Mouse (Mus musculus) myocyte (in vitro differentiated cells): ENCODE measurements around the gene Unc13c. TPM values are rescaled to one million over a fixed set of nuclear protein-coding genes. Genes with fewer than 3 reads are reported as not detected.

Source experiments
- H3K27me3 ChIP-seq: one replicate; pipeline ENCODE4 v1.6.1; 2011; ENCODE audit not compliant: control insufficient read depth, insufficient read depth, insufficient read length
- H3K36me3 ChIP-seq: one replicate; pipeline ENCODE4 v1.6.1; 2011; ENCODE audit not compliant: control insufficient read depth, insufficient read depth
- H3K4me2 ChIP-seq: one replicate; pipeline ENCODE4 v1.6.1; 2011; ENCODE audit warnings: low read depth, control low read depth
- H3K4me3 ChIP-seq: one replicate; pipeline ENCODE4 v1.5.1; 2011; ENCODE audit warnings: mild to moderate bottlenecking, control low read depth, moderate library complexity
- H3K79me2 ChIP-seq: one replicate; pipeline ENCODE4 v1.6.1; 2011; ENCODE audit not compliant: control insufficient read depth, insufficient read depth
- H3ac ChIP-seq: one replicate; pipeline ENCODE4 v1.6.1; 2011; ENCODE audit not compliant: control insufficient read depth, insufficient read length
- CEBPB ChIP-seq: IDR thresholded peaks from 2 replicates; pipeline ENCODE4 v1.6.1; 2011; ENCODE audit warnings: mild to moderate bottlenecking, moderate library complexity; ENCODE audit not compliant: poor library complexity, insufficient read depth, severe bottlenecking
- E2F4 ChIP-seq: IDR thresholded peaks from one replicate; pipeline ENCODE4 v1.6.1; 2011; ENCODE audit warnings: mild to moderate bottlenecking, control low read depth, moderate library complexity; ENCODE audit not compliant: insufficient read depth
- MAX ChIP-seq: IDR thresholded peaks from one replicate; pipeline ENCODE4 v1.6.1; 2011; ENCODE audit warnings: low read depth, mild to moderate bottlenecking, control low read depth
- MYOD1 ChIP-seq, 3 experiments: IDR thresholded peaks; one replicate each; pipeline ENCODE4 v1.6.1; 2011; ENCODE audit warnings: control low read depth in 2 of 3, low read depth in 2 of 3, mild to moderate bottlenecking in 2 of 3, moderate library complexity in 1 of 3; ENCODE audit not compliant: insufficient read length in 2 of 3, control insufficient read depth in 1 of 3
- MYOG ChIP-seq, 3 experiments: IDR thresholded peaks; one replicate each; pipeline ENCODE4 v1.6.1; 2011; ENCODE audit warnings: control low read depth in 2 of 3, low read depth in 2 of 3, mild to moderate bottlenecking in 2 of 3; ENCODE audit not compliant: insufficient read length in 2 of 3, control insufficient read depth in 1 of 3, insufficient read depth in 1 of 3
- POLR2A ChIP-seq: IDR thresholded peaks from one replicate; pipeline ENCODE4 v1.6.1; 2011; ENCODE audit warnings: low read depth, mild to moderate bottlenecking, control low read depth, moderate library complexity; ENCODE audit not compliant: insufficient read length
- POLR2AphosphoS2 ChIP-seq: IDR thresholded peaks from one replicate; pipeline ENCODE4 v1.6.1; 2011; ENCODE audit warnings: low read depth, control low read depth; ENCODE audit not compliant: insufficient read length
- REST ChIP-seq: IDR thresholded peaks from one replicate; pipeline ENCODE4 v1.6.1; 2011; ENCODE audit warnings: mild to moderate bottlenecking, control low read depth, moderate library complexity; ENCODE audit not compliant: insufficient read depth, insufficient read length
- SRF ChIP-seq: IDR thresholded peaks from one replicate; pipeline ENCODE4 v1.6.1; 2011; ENCODE audit warnings: low read depth; ENCODE audit not compliant: control insufficient read depth, insufficient read length
- TCF12 ChIP-seq: IDR thresholded peaks from one replicate; pipeline ENCODE4 v1.6.1; 2011; ENCODE audit warnings: mild to moderate bottlenecking, control low read depth; ENCODE audit not compliant: poor library complexity, insufficient read depth, severe bottlenecking
- TCF3 ChIP-seq: IDR thresholded peaks from one replicate; pipeline ENCODE4 v1.6.1; 2011; ENCODE audit warnings: low read depth, control low read depth; ENCODE audit not compliant: insufficient read length
- USF1 ChIP-seq: IDR thresholded peaks from one replicate; pipeline ENCODE4 v1.6.1; 2011; ENCODE audit warnings: low read depth, mild to moderate bottlenecking, control low read depth, moderate library complexity
- polyA plus RNA-seq: library from polyadenylated mRNA; unstranded; fragments of >200 nt; fragmentation: generic; extraction: Trizol; gene quantifications from one replicate; pipeline ENCODE4 v1.2.1, GENCODE M21; 2012; ENCODE audit warnings: missing spikeins

Unc13c gene
- polyA plus RNA-seq = 0.02 TPM

DNA sequence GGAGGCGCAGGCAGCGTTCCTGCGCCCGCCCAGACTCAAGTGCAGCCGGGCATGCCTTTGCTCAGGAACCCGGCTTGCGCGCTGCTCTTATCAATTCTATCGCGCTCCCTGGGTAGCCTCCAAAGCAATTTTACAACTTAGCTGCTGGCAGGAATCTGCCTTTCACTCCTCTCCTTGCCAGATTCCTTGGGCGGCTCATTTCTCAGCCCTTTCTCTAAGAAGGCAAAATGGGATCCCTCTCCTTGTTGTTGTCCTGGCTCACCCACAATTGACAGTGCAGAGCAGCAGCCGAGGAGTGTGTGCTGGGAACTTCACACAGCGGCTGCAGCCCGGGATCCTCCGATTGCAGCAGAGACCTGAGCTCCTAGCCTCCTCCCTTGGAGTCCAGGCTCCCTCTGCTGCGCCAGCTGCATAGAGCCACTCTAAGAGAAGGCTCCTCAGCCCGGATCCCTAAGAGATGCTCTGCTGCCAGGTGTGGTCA is at the start of gene Unc13c:
Unc13c (minus strand) TSS at position 326 of the 481 bp plus-strand sequence.
- no peak within 1 kb of the TSS for H3K4me3 ChIP-seq

DNA sequence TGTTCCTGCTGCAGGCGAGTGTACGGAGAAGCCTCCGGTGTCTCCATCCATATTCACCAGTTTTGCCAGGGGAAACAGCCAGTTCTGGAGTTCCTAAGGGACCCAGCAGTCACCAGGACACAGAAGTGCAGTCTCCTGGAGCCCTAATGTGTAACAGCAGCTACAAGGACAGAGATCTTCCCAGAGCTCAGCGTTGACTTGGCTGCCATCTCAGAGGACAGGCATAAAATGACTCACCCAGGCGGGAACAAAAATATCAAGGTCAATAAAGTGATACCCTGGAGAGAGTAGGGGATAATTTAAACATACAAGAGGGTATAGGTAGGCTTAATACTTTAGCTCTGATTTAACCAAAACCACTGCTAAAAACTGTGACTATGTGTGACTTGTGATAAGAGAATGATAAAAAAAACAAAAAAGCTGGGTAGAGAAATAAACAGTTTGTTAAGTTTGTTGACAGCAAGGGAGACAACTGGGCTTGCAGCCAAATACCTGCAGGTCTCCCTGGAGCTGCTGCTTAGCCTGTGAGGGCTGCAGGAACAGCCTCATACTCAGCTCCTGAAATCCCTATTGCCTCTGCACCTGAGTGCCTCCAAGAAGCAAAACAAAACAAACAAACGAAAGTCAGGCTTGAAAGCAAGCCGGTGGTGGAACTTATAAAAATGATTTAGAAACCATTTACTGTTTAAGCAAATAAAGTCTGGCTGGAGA is 39.4 kb upstream of the Unc13c start:
- Histone ChIP-seq H3K27me3 (no peaks in the 10 kb centered on the region), H3K79me2 (no peaks in the 10 kb centered on the region), H3ac (no peak overlapping the region), H3K4me3 (no peak overlapping the region), H3K4me2 (no peak overlapping the region), H3K36me3 (no peaks in the 10 kb centered on the region)
- no peak for TF ChIP-seq CEBPB
- no peak for TF ChIP-seq USF1
- TF ChIP-seq TCF12 = no peak
- no peak for TF ChIP-seq MAX
- TF ChIP-seq MYOG (IDR thresholded peaks at IDR 0.05; ENCODE audit: control insufficient read depth in 1 of 3, insufficient read depth in 1 of 3, insufficient read length in 2 of 3, low read depth in 2 of 3) = no peak
- no peak for TF ChIP-seq SRF
- TF ChIP-seq POLR2A = no peak
- TF ChIP-seq E2F4 = no peak
- no peak for TF ChIP-seq MYOD1 (IDR thresholded peaks at IDR 0.05; ENCODE audit: control insufficient read depth in 1 of 3, insufficient read length in 2 of 3, low read depth in 2 of 3)
- no peak for TF ChIP-seq POLR2AphosphoS2
- no peak for TF ChIP-seq REST
- no peak for TF ChIP-seq TCF3

More for the DNA sequence above, at the start of gene Unc13c:
- TF ChIP-seq REST (no peak), MYOG (IDR thresholded peaks at IDR 0.05; ENCODE audit: control insufficient read depth in 1 of 3, insufficient read depth in 1 of 3, insufficient read length in 2 of 3, low read depth in 2 of 3) (no peak), POLR2A (no peak), CEBPB (no peak), USF1 (no peak), POLR2AphosphoS2 (no peak), TCF3 (no peak), TCF12 (no peak), E2F4 (no peak), MAX (no peak), MYOD1 (IDR thresholded peaks at IDR 0.05; ENCODE audit: control insufficient read depth in 1 of 3, insufficient read length in 2 of 3, low read depth in 2 of 3) (no peak), SRF (no peak)
- no peaks in the 10 kb centered on the region for H3K79me2 ChIP-seq
- no peaks in the 10 kb centered on the region for H3K36me3 ChIP-seq
- H3K27me3 ChIP-seq = no peaks in the 10 kb centered on the region
- no peak within 1 kb of the TSS for H3ac ChIP-seq
- H3K4me2 ChIP-seq = no peak within 1 kb of the TSS

- TF ChIP-seq SRF (no peak), POLR2AphosphoS2 (no peak), MAX (no peak), CEBPB (no peak), TCF3 (no peak), USF1 (no peak), POLR2A (no peak), MYOG (IDR thresholded peaks at IDR 0.05; ENCODE audit: control insufficient read depth in 1 of 3, insufficient read depth in 1 of 3, insufficient read length in 2 of 3, low read depth in 2 of 3) (no peak), REST (no peak), E2F4 (no peak), TCF12 (no peak), MYOD1 (IDR thresholded peaks at IDR 0.05; ENCODE audit: control insufficient read depth in 1 of 3, insufficient read length in 2 of 3, low read depth in 2 of 3) (no peak)
- no peak overlapping the region for H3ac ChIP-seq
- no peaks in the 10 kb centered on the region for H3K36me3 ChIP-seq
- no peak overlapping the region for H3K4me3 ChIP-seq
- no peaks in the 10 kb centered on the region for H3K79me2 ChIP-seq
- H3K27me3 ChIP-seq = no peaks in the 10 kb centered on the region
- no peak overlapping the region for H3K4me2 ChIP-seq
Observed at GRCm38 (mm10) chr9:74002388-74002990, 33.7 kb upstream of the Unc13c start.

DNA sequence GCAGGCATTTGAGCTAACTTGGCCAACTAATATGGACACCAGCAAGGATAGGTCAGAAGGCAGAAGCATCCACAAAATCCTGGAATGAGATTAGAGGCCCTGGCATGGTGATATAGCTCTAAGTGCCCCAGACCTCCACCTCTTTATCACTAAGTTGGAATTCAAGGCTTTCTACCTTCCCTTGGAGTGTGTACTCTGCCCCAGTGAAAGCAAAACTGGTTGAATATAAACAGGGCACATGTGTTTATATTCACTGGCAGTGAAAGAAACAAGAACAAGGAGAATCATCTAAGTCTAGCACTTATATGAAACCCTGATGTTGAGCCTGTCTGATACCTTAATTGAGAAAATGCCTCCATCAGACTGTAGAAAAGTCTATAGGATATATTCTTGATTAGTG is 19.3 kb upstream of the Unc13c start:
- TF ChIP-seq MAX (no peak), MYOG (IDR thresholded peaks at IDR 0.05; ENCODE audit: control insufficient read depth in 1 of 3, insufficient read depth in 1 of 3, insufficient read length in 2 of 3, low read depth in 2 of 3) (no peak), SRF (no peak), TCF3 (no peak), E2F4 (no peak), TCF12 (no peak), CEBPB (no peak), POLR2A (no peak), REST (no peak), MYOD1 (IDR thresholded peaks at IDR 0.05; ENCODE audit: control insufficient read depth in 1 of 3, insufficient read length in 2 of 3, low read depth in 2 of 3) (no peak), USF1 (no peak), POLR2AphosphoS2 (no peak)

More for the DNA sequence above, 19.3 kb upstream of the Unc13c start:
- no peak overlapping the region for H3ac ChIP-seq
- no peaks in the 10 kb centered on the region for H3K36me3 ChIP-seq
- no peak overlapping the region for H3K4me3 ChIP-seq
- no peak overlapping the region for H3K4me2 ChIP-seq
- H3K27me3 ChIP-seq = no peaks in the 10 kb centered on the region
- no peaks in the 10 kb centered on the region for H3K79me2 ChIP-seq
